Mouse (Mus musculus): ENCODE data around the gene Ube2o.

The Ube2o gene

GRCm38 (mm10) chr11:116488207-116488606, 93.0 kb downstream of the Ube2o start:
- DNase-seq (ENCODE audit: low spot score in 2 of 2), result no peak

Measured in spleen, postnatal 36 days (tissue).